8 mouse cellular contexts compared by ENCODE assay signal in the genomic region with DNA sequence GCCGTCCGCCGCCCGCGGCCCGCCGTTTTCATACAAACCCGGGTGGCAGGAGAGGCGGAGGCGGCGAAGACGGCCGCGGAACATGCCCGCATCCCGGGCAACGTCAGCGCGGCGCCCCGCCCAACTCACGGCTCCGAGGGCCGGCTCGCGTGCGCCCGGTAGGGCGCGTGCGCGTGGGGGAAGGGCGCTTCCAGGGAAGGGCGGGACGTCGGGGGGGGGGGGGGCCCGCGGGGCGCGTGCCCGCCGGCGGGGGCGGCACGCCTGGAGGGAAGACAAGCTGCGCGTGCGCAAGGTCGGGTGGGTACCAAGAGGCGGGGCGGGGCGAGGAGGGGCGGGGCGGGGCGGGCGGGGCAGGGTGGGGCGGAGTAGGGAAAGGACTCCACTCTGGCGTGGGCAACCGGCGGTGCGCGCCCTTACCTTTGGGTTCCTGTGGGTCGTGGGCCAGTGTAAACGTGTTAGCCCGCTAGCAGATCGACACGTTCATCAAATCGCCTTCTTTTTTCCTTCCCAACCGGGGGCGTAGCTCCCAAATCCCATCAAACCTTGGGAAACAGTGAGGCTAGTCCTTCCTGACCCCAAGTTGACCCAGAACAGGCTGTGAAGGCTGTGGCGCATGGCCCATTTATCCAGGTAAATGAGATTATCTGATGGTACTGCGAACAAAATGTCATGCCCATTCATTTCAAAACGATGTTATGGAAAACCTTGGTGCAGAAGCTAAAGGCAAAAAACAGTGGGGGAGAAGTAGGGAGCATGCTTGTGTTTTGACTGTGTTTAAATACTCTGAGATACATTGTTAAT. TPM values are rescaled to one million over a fixed set of nuclear protein-coding genes. Genes with fewer than 3 reads are reported as not detected.
A peak's percentile ranks its signal among the peaks of the same experiment; 100 is the strongest.
DNase-seq lines count a peak whose midpoint lies in the region; ATAC-seq and TF ChIP-seq lines count a peak whose summit lies in the region.

No protein-coding gene starts in this region.

- H3K9me3 ChIP-seq in embryonic facial prominence, embryonic 11.5 days (replicated peaks; ENCODE audit: control insufficient read depth, low read length) = no peaks in the 10 kb centered on the region
- no peaks in the 10 kb centered on the region for H3K9me3 ChIP-seq in limb, embryonic 10.5 days (replicated peaks)
- H3K9me3 ChIP-seq in midbrain, embryonic 12.5 days = no peaks in the 10 kb centered on the region

- no peaks in the 10 kb centered on the region for H3K4me1 ChIP-seq in embryonic facial prominence, embryonic 11.5 days (ENCODE audit: control insufficient read depth, insufficient read depth, low read length)
- H3K4me1 ChIP-seq in limb, embryonic 10.5 days = peaks cover 27% of the 10 kb centered on the region
- peaks cover 15% of the 10 kb centered on the region; the same call in 1 of the 2 replicates for H3K4me1 ChIP-seq in midbrain, embryonic 12.5 days
- peaks cover 11% of the 10 kb centered on the region for H3K4me1 ChIP-seq in small intestine, adult 2 months (ENCODE audit: control insufficient read depth, insufficient read depth, insufficient read length, low read length)

- no peak; the same call in 1 of the 2 replicates for TF ChIP-seq POLR2A in small intestine, adult 2 months (IDR thresholded peaks at IDR 0.05; ENCODE audit: low read depth, low read length)

- TF ChIP-seq CTCF in small intestine, adult 2 months (IDR thresholded peaks at IDR 0.05; ENCODE audit: extremely low read depth, insufficient read length, insufficient replicate concordance, low read depth, low read length) = no peak

- H3K36me3 ChIP-seq in embryonic facial prominence, embryonic 11.5 days (replicated peaks; ENCODE audit: control insufficient read depth, insufficient read depth, low read depth, low read length) = no peaks in the 10 kb centered on the region
- no peaks in the 10 kb centered on the region for H3K36me3 ChIP-seq in limb, embryonic 10.5 days
- H3K36me3 ChIP-seq in midbrain, embryonic 12.5 days = no peaks in the 10 kb centered on the region
- H3K36me3 ChIP-seq in small intestine, adult 2 months (ENCODE audit: control insufficient read depth, insufficient read depth, low read length) = no peaks in the 10 kb centered on the region

- peak; percentile 82 for DNase-seq in 3134 (ENCODE audit: extremely low read depth, insufficient read length, low spot score)
- DNase-seq in adrenal gland, postnatal 25 days = peak; percentile 95
- DNase-seq in embryonic facial prominence, embryonic 11.5 days (ENCODE audit: low spot score) = peak; percentile 87
- peak; percentile 99 for DNase-seq in heart, adult 11 months
- peak; percentile 80 for DNase-seq in kidney, adult 11 months
- DNase-seq in limb, embryonic 10.5 days (ENCODE audit: low spot score) = peak; percentile 96

- H3K27me3 ChIP-seq in embryonic facial prominence, embryonic 11.5 days (ENCODE audit: control insufficient read depth, insufficient read depth, low read length) = no peaks in the 10 kb centered on the region
- no peaks in the 10 kb centered on the region for H3K27me3 ChIP-seq in limb, embryonic 10.5 days (ENCODE audit: low read depth, poor library complexity, severe bottlenecking)
- H3K27me3 ChIP-seq in midbrain, embryonic 12.5 days = peaks cover 11% of the 10 kb centered on the region
- peaks cover 6% of the 10 kb centered on the region for H3K27me3 ChIP-seq in small intestine, adult 2 months (ENCODE audit: control insufficient read depth, insufficient read depth, low read length)

- H3K4me2 ChIP-seq in embryonic facial prominence, embryonic 11.5 days (ENCODE audit: low read depth, low read length) = peak overlapping the region; percentile 89
- peak overlapping the region; percentile 91 for H3K4me2 ChIP-seq in midbrain, embryonic 12.5 days (replicated peaks)

- H3K27ac ChIP-seq in embryonic facial prominence, embryonic 11.5 days (replicated peaks; ENCODE audit: low read depth, low read length) = peak overlapping the region; percentile 60; the same call in 1 of the 2 replicates
- peak overlapping the region; percentile 87 for H3K27ac ChIP-seq in limb, embryonic 10.5 days
- H3K27ac ChIP-seq in midbrain, embryonic 12.5 days (replicated peaks) = peak overlapping the region; percentile 84
- peak overlapping the region; percentile 6; the same call in 1 of the 2 replicates for H3K27ac ChIP-seq in small intestine, adult 2 months (ENCODE audit: insufficient read depth, low read depth, low read length)

- 1% methylated on average over 41 of the region's 73 CpGs for WGBS in embryonic facial prominence, embryonic 11.5 days
- WGBS in limb, embryonic 10.5 days = under 1% methylated on average over 41 of the region's 73 CpGs
- 0% methylated on average over 38 of the region's 73 CpGs for WGBS in midbrain, embryonic 12.5 days
- 1% methylated on average over 49 of the region's 73 CpGs for WGBS in small intestine, adult 2 months

- H3K9ac ChIP-seq in embryonic facial prominence, embryonic 11.5 days (replicated peaks; ENCODE audit: low read length) = peak overlapping the region; percentile 80
- peak overlapping the region; percentile 89 for H3K9ac ChIP-seq in midbrain, embryonic 12.5 days (replicated peaks)

- peak overlapping the region; percentile 79 for H3K4me3 ChIP-seq in embryonic facial prominence, embryonic 11.5 days (ENCODE audit: low read depth, low read length)
- H3K4me3 ChIP-seq in limb, embryonic 10.5 days = peak overlapping the region; percentile 88
- H3K4me3 ChIP-seq in midbrain, embryonic 12.5 days = peak overlapping the region; percentile 88
- peak overlapping the region; percentile 75 for H3K4me3 ChIP-seq in small intestine, adult 2 months (ENCODE audit: low read depth, low read length)

- peak; percentile 85 for ATAC-seq in embryonic facial prominence, embryonic 11.5 days (replicated peaks; ENCODE audit: insufficient number of reproducible peaks, low FRiP score, low TSS enrichment, low read depth)
- peak; percentile 90 for ATAC-seq in midbrain, embryonic 12.5 days (ENCODE audit: low FRiP score, low read depth)

RNA-seq across cellular contexts. Expression of gene Agtpbp1, which starts 27.6 kb away (rescaled TPM):
- total RNA-seq in adrenal gland, postnatal 25 days (2021) = 38.4 and 38.7 TPM in 2 replicates
- 17.8 and 18.4 TPM in 2 replicates for polyA plus RNA-seq in embryonic facial prominence, embryonic 11.5 days (2014; fragmentation: Nextera tagmentation; extraction: Ambion mirVana)
- polyA plus RNA-seq in limb, embryonic 10.5 days (2016; fragmentation: Nextera tagmentation; extraction: Ambion mirVana) = 10.0 and 11.6 TPM in 2 replicates
- 29.5 and 30.4 TPM in 2 replicates for polyA plus RNA-seq in midbrain, embryonic 12.5 days (2016; fragmentation: Nextera tagmentation; extraction: Ambion mirVana)
- 1.7 and 2.9 TPM in 2 replicates for polyA plus RNA-seq in small intestine, adult 2 months (2012; rRNA removed)

RNA-seq across cellular contexts. Expression of gene Naa35, which starts 27.7 kb away (rescaled TPM):
- total RNA-seq in adrenal gland, postnatal 25 days (2021) = 63.1 and 68.0 TPM in 2 replicates
- 104 and 105 TPM in 2 replicates for polyA plus RNA-seq in embryonic facial prominence, embryonic 11.5 days (2014; fragmentation: Nextera tagmentation; extraction: Ambion mirVana)
- polyA plus RNA-seq in limb, embryonic 10.5 days (2016; fragmentation: Nextera tagmentation; extraction: Ambion mirVana) = 99.5 and 116 TPM in 2 replicates
- polyA plus RNA-seq in midbrain, embryonic 12.5 days (2016; fragmentation: Nextera tagmentation; extraction: Ambion mirVana) = 128 and 136 TPM in 2 replicates
- 20.2 and 31.3 TPM in 2 replicates for polyA plus RNA-seq in small intestine, adult 2 months (2012; rRNA removed)

Comparison
In these comparisons a context has a peak if more than half of its experiments do, and no peak if none do; other contexts are left out.
1. Peak in every context shown above with its lines: DNase-seq, ATAC-seq, H3K4me3 ChIP-seq and H3K27ac ChIP-seq.
2. H3K27ac ChIP-seq: peak in every context shown above with its lines; median percentile 87 in limb, embryonic 10.5 days; 84 in midbrain, embryonic 12.5 days; 60 in embryonic facial prominence, embryonic 11.5 days; 6 in small intestine, adult 2 months.